Mouse (Mus musculus) ES-Bruce4 (cell line): ENCODE measurements around the gene Pgp.

Source experiments
- CTCF ChIP-seq: IDR thresholded peaks from one replicate; pipeline ENCODE4 v1.8.1; 2011; ENCODE audit warnings: low read depth, low read length
- POLR2A ChIP-seq: IDR thresholded peaks from one replicate; pipeline ENCODE4 v1.8.1; 2011; ENCODE audit warnings: low read length; ENCODE audit not compliant: insufficient read depth

DNA sequence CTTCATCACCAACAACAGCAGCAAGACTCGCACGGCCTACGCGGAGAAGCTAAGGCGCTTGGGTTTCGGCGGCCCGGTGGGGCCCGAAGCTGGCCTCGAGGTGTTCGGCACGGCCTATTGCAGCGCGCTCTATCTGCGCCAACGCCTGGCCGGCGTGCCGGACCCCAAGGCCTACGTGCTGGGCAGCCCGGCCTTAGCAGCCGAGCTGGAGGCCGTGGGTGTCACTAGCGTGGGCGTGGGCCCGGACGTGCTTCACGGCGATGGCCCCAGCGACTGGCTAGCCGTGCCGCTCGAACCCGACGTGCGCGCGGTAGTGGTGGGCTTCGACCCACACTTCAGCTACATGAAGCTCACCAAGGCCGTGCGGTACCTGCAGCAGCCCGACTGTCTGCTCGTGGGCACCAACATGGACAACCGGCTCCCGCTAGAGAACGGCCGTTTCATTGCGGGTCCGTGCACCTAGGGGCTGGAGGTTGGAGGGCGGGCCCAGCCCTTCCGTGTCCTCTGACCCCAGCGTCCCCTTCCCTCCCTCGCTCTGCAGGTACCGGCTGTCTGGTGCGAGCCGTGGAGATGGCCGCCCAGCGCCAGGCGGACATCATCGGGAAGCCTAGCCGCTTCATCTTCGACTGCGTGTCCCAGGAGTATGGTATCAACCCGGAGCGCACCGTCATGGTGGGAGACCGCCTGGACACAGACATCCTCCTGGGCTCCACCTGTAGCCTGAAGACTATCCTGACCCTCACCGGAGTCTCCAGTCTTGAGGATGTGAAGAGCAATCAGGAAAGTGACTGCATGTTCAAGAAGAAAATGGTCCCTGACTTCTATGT lies 722 bp downstream of the Pgp start:
- TF ChIP-seq CTCF = no peak
- no peak for TF ChIP-seq POLR2A
